Mouse (Mus musculus): ENCODE data around the gene Gm10037. TPM values are rescaled to one million over a fixed set of nuclear protein-coding genes. Genes with fewer than 3 reads are reported as not detected.
A peak's percentile ranks its signal among the peaks of the same experiment; 100 is the strongest.

The Gm10037 gene
- total and polyA plus RNA-seq, 3 experiments, result 0.73 to 1.2 TPM; not detected in 1

- no peaks in the 10 kb centered on the region for H3K79me2 ChIP-seq (replicated peaks; ENCODE audit: control insufficient read depth, insufficient read depth, low read length)
- WGBS, result 23% methylated on average over 8 of the region's 8 CpGs
- peaks cover 2% of the 10 kb centered on the region for H3K4me1 ChIP-seq (ENCODE audit: control insufficient read depth, insufficient read depth, low read length)
- no peaks in the 10 kb centered on the region for H3K36me3 ChIP-seq (ENCODE audit: control insufficient read depth, insufficient read depth, low read length)
- DNase-seq, result peak in 1 of 2 experiments; percentile 15
- H3K4me3 ChIP-seq, result no peak overlapping the region
- no peak for TF ChIP-seq POLR2A (IDR thresholded peaks at IDR 0.05; ENCODE audit: insufficient read depth, low read depth, low read length)
- no peak for TF ChIP-seq EP300 (IDR thresholded peaks at IDR 0.05; ENCODE audit: insufficient read depth, low read depth, low read length)
- TF ChIP-seq CTCF (IDR thresholded peaks at IDR 0.05), result no peak
- intact Hi-C loops (cut with DNase I), result loop anchor here (2.0 to 5.0 kb wide), 3 partner anchors 120 to 208 kb away; partner anchors contain the start of genes Gm49345 and Zfp729a
- H3K27me3 ChIP-seq (ENCODE audit: control insufficient read depth, insufficient read depth, low read length), result no peaks in the 10 kb centered on the region
- no peak overlapping the region for H3K27ac ChIP-seq
- no peak overlapping the region for H3K9ac ChIP-seq (ENCODE audit: low read depth, low read length)
Observed at GRCm38 (mm10) chr13:67844853-67845194, 13.9 kb downstream of the Gm10037 start.

DNA sequence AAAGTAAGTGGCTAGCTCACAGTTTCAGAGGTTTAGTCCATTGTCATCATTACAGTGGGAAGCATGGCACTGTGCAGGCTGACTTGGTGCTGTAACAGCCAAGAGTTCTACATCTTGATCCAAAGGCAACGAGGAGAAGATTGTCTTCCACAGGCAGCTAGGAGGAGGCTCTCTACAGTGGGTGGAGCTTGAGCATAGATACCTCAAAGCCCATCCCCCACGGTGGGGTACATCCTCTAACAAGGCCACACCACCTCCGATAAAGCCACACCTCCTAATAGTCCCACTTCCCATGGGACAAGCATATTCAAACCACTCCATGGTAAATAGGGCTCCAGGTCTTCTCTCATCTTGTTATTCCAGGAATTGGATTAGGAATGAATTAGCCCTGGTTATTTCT is 19.5 kb downstream of the Gm10037 start:
- no peak overlapping the region for H3K4me3 ChIP-seq
- no peaks in the 10 kb centered on the region for H3K36me3 ChIP-seq (ENCODE audit: control insufficient read depth, insufficient read depth, low read length)
- H3K27me3 ChIP-seq (ENCODE audit: control insufficient read depth, insufficient read depth, low read length), result no peaks in the 10 kb centered on the region
- intact Hi-C loops (cut with DNase I), result no loop called here
- no peaks in the 10 kb centered on the region for H3K4me1 ChIP-seq (ENCODE audit: control insufficient read depth, insufficient read depth, low read length)
- no peak for DNase-seq
- 69% methylated on average over 3 of the region's 3 CpGs for WGBS
- TF ChIP-seq POLR2A (IDR thresholded peaks at IDR 0.05; ENCODE audit: insufficient read depth, low read depth, low read length), result no peak
- no peak for TF ChIP-seq EP300 (IDR thresholded peaks at IDR 0.05; ENCODE audit: insufficient read depth, low read depth, low read length)
- TF ChIP-seq CTCF (IDR thresholded peaks at IDR 0.05), result no peak
- no peaks in the 10 kb centered on the region for H3K79me2 ChIP-seq (replicated peaks; ENCODE audit: control insufficient read depth, insufficient read depth, low read length)
- no peak overlapping the region for H3K27ac ChIP-seq
- no peak overlapping the region for H3K9ac ChIP-seq (ENCODE audit: low read depth, low read length)

DNA sequence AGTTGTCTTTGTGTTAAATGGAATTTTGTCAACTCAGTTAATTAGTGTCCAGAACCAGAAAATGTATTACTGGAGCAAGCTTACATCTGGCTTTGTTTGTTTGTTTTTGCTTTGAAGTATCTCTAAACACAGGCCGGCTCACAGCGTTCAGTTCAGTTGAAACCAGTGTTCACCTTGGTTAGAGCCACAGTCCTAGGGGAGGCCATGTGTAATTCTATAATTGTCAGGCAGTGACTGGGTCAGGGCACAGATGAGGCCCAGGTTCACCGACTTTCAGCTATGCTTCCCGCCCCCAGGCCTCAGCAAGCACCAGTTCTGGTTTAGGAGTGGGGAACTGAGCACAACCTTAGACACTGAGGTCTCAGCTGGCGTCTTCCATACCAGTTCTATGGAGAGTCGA is 22.2 kb downstream of the Gm10037 start:
- Histone ChIP-seq H3K36me3 (ENCODE audit: control insufficient read depth, insufficient read depth, low read length) (no peaks in the 10 kb centered on the region), H3K9ac (ENCODE audit: low read depth, low read length) (no peak overlapping the region), H3K27ac (no peak overlapping the region), H3K27me3 (ENCODE audit: control insufficient read depth, insufficient read depth, low read length) (no peaks in the 10 kb centered on the region), H3K4me1 (ENCODE audit: control insufficient read depth, insufficient read depth, low read length) (no peaks in the 10 kb centered on the region), H3K4me3 (no peak overlapping the region), H3K79me2 (replicated peaks; ENCODE audit: control insufficient read depth, insufficient read depth, low read length) (no peaks in the 10 kb centered on the region)
- intact Hi-C loops (cut with DNase I), result no loop called here
- 82% methylated on average over 6 of the region's 6 CpGs for WGBS
- no peak for DNase-seq
- no peak for TF ChIP-seq CTCF (IDR thresholded peaks at IDR 0.05)
- no peak for TF ChIP-seq EP300 (IDR thresholded peaks at IDR 0.05; ENCODE audit: insufficient read depth, low read depth, low read length)
- no peak for TF ChIP-seq POLR2A (IDR thresholded peaks at IDR 0.05; ENCODE audit: insufficient read depth, low read depth, low read length)

GRCm38 (mm10) chr13:67853983-67854382 is 23.1 kb downstream of the Gm10037 start:
- H3K9ac ChIP-seq (ENCODE audit: low read depth, low read length), result no peak overlapping the region
- no peaks in the 10 kb centered on the region for H3K36me3 ChIP-seq (ENCODE audit: control insufficient read depth, insufficient read depth, low read length)
- intact Hi-C loops (cut with DNase I), result no loop called here
- 0 out of 2 replicates have a peak, but pooled peaks cover 1% of the 10 kb centered on the region for H3K27me3 ChIP-seq (ENCODE audit: control insufficient read depth, insufficient read depth, low read length)
- no peaks in the 10 kb centered on the region for H3K79me2 ChIP-seq (replicated peaks; ENCODE audit: control insufficient read depth, insufficient read depth, low read length)
- no peak overlapping the region for H3K4me3 ChIP-seq
- H3K4me1 ChIP-seq (ENCODE audit: control insufficient read depth, insufficient read depth, low read length), result no peaks in the 10 kb centered on the region
- DNase-seq, result no peak
- TF ChIP-seq POLR2A (IDR thresholded peaks at IDR 0.05; ENCODE audit: insufficient read depth, low read depth, low read length) (no peak), CTCF (IDR thresholded peaks at IDR 0.05) (no peak), EP300 (IDR thresholded peaks at IDR 0.05; ENCODE audit: insufficient read depth, low read depth, low read length) (no peak)
- 80% methylated on average over 2 of the region's 2 CpGs for WGBS
- no peak overlapping the region for H3K27ac ChIP-seq

GRCm38 (mm10) chr13:67857317-67857716 is 26.4 kb downstream of the Gm10037 start:
- Histone ChIP-seq H3K27me3 (ENCODE audit: control insufficient read depth, insufficient read depth, low read length) (0 out of 2 replicates have a peak, but pooled peaks cover 1% of the 10 kb centered on the region), H3K36me3 (ENCODE audit: control insufficient read depth, insufficient read depth, low read length) (no peaks in the 10 kb centered on the region), H3K4me1 (ENCODE audit: control insufficient read depth, insufficient read depth, low read length) (no peaks in the 10 kb centered on the region), H3K79me2 (replicated peaks; ENCODE audit: control insufficient read depth, insufficient read depth, low read length) (no peaks in the 10 kb centered on the region), H3K4me3 (no peak overlapping the region), H3K27ac (no peak overlapping the region), H3K9ac (ENCODE audit: low read depth, low read length) (no peak overlapping the region)
- WGBS, result 16% methylated on average over 1 of the region's 1 CpGs
- intact Hi-C loops (cut with DNase I), result no loop called here
- TF ChIP-seq CTCF (IDR thresholded peaks at IDR 0.05) (no peak), POLR2A (IDR thresholded peaks at IDR 0.05; ENCODE audit: insufficient read depth, low read depth, low read length) (no peak), EP300 (IDR thresholded peaks at IDR 0.05; ENCODE audit: insufficient read depth, low read depth, low read length) (no peak)
- no peak for DNase-seq

DNA sequence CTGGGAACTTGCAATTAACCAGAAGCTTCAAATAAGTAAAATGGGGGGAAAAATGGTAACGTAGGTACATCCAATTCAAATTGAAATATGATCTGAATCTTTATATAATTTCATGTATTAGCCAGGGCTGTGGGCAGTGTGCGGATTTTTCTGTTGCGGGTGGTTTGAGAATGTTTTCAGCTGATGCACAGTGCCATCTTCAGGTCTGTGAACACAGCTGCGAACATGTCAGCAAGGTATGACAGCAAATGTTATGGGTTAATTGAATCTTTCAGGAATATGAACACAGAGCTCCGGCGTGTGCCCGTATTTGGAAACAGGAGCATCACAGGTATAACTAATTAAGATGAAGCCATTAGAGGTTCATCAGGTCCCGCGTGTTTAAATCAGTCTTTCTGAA is 31.6 kb downstream of the Gm10037 start:
- WGBS, result 74% methylated on average over 9 of the region's 9 CpGs
- Histone ChIP-seq H3K79me2 (replicated peaks; ENCODE audit: control insufficient read depth, insufficient read depth, low read length) (no peaks in the 10 kb centered on the region), H3K9ac (ENCODE audit: low read depth, low read length) (no peak overlapping the region), H3K4me1 (ENCODE audit: control insufficient read depth, insufficient read depth, low read length) (no peaks in the 10 kb centered on the region), H3K36me3 (ENCODE audit: control insufficient read depth, insufficient read depth, low read length) (no peaks in the 10 kb centered on the region), H3K4me3 (no peak overlapping the region), H3K27me3 (ENCODE audit: control insufficient read depth, insufficient read depth, low read length) (0 out of 2 replicates have a peak, but pooled peaks cover 3% of the 10 kb centered on the region), H3K27ac (no peak overlapping the region)
- intact Hi-C loops (cut with DNase I), result no loop called here
- no peak for TF ChIP-seq CTCF (IDR thresholded peaks at IDR 0.05)
- TF ChIP-seq POLR2A (IDR thresholded peaks at IDR 0.05; ENCODE audit: insufficient read depth, low read depth, low read length), result no peak
- no peak for TF ChIP-seq EP300 (IDR thresholded peaks at IDR 0.05; ENCODE audit: insufficient read depth, low read depth, low read length)
- DNase-seq, result no peak
